Mouse (Mus musculus) retina, adult 2 months (tissue): ENCODE results near the gene Dnpep.

Experiments
- DNase-seq: peaks from one replicate; pipeline ENCODE4 v3.0.0-alpha.2; 2012; ENCODE audit warnings: low read depth, low spot score

Gene Dnpep

DNA sequence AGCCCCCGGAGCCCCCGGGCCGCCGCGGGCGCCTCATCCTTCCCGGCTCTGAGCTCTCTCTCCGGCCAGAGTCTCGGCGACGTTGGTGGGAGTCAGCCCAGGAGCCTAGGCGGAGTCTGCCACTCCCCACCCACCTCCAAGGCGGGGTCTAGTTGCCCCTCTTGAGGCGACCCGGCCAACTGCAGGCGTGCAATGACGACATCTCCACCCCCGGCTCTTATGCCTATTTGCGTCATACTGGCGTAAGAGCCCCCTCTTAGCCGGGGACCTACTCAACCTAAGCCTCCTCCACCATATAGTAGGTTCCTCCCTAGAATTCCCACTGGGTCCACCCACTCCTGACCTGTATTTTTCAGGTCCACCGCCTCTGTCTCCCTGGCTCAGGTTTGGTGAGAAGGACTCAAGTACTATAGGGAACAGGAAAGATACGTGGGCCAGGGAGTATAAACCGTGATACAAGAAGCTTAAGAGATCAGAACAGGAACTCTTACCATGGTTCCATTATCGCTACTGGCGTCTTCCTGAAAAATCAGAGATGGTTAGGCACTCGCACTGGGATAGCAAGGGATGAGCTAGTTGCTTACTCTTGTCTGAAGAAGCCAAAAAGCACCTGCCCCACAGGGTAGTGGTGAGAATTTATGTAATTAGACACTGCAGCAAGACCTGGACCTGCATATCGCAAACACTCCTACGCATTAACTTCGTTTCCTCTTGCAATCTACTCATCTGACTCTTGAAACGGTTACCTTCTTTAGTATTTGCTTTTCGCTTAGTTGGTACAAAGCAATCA is 53.5 kb downstream of the Dnpep start, which contains the start of gene Ptprn:
Gene Ptprn (minus strand): TSS at position 412 of the 790 bp plus-strand sequence.
- no peak for DNase-seq

- DNase-seq = no peak
Measured at GRCm38 (mm10) chr1:75262969-75263951, 54.5 kb downstream of the Dnpep start.

DNA sequence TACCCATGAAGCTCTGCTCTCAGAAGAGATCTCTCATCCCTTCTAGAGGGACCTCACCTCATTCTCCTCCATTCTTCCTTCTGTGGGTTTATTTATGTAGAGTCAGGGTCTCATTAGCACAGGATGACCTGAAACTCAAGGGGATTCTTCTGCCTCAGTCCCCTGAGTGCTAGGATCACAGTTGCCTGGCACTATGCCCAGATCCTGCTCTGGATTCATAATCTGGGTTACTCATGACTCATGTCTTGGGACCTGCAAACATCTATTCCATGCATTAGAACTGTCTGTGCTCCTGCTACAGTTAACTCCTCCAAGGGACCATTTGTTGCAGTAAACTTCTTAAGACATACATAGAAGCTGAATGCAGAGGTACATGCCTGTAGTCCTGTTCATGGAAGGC is 56.5 kb downstream of the Dnpep start:
- no peak for DNase-seq
